Mouse (Mus musculus) ES-E14 (cell line): ENCODE data around the gene Bcl6.

Experiments
- CHD2 ChIP-seq: IDR thresholded peaks from 2 replicates; pipeline ENCODE4 v1.6.1; 2014; ENCODE audit warnings: mild to moderate bottlenecking, low read depth, low read length, inconsistent platforms
- HCFC1 ChIP-seq: IDR thresholded peaks from 2 replicates; pipeline ENCODE4 v1.6.1; 2012; ENCODE audit warnings: low read length, inconsistent platforms, borderline replicate concordance; ENCODE audit not compliant: insufficient read depth
- MAFK ChIP-seq: IDR thresholded peaks from 2 replicates; pipeline ENCODE4 v1.6.1; 2014; ENCODE audit warnings: mild to moderate bottlenecking, low read depth, low read length, inconsistent platforms; ENCODE audit not compliant: insufficient read depth
- ZNF384 ChIP-seq: IDR thresholded peaks from 2 replicates; pipeline ENCODE4 v1.6.1; 2012; ENCODE audit warnings: low read depth, low read length, inconsistent platforms

DNA sequence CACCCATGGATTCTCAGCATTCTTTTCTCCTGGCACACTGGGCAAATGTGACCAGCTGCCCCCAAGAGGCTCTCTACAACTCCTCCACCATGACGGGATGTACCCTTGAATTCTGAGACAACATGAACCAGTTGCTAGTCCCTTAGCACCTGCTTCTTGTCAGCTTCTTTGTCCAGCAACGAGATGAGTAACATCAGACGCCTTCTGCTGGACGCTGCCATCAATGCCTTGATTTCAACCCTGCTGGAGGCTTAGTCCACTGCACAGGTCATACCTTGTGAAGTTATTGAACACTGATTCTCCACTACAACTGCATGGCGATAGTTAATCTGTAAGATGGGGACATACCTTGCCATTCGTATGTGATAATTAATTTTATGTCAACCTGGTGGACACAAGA lies 41.0 kb downstream of the Bcl6 start:
- TF ChIP-seq MAFK (no peak), ZNF384 (no peak), CHD2 (no peak), HCFC1 (no peak)
